Mouse (Mus musculus): ENCODE results near the gene Rab23. TPM values are rescaled to one million over a fixed set of nuclear protein-coding genes. Genes with fewer than 3 reads are reported as not detected.

Rab23 gene
- total RNA-seq (2021): 10 to 100 TPM in 1 of 2 experiments, 1 to 10 TPM in 1; 7.8 to 10.4 TPM
- long read RNA-seq, experiment 1, full-length matches to known transcripts: 5 of 6 reads
- long read RNA-seq, experiment 1, partial matches to known transcripts: 0 of 6 reads
- long read RNA-seq, experiment 1, other reads (novel, unspliced or antisense): 1 of 6 reads
- long read RNA-seq, experiment 2, full-length matches to known transcripts: 1 of 1 reads
- long read RNA-seq, experiment 2, partial matches to known transcripts: 0 of 1 reads
- long read RNA-seq, experiment 2, other reads (novel, unspliced or antisense): 0 of 1 reads

GRCm38 (mm10) chr1:33719733-33720225 lies at the start of gene Rab23:
Rab23 (plus strand) TSS chr1:33719887.
- peak; percentile 84 to 86 for DNase-seq

GRCm38 (mm10) chr1:33670164-33670616 lies 49.5 kb upstream of the Rab23 start:
- DNase-seq: peak; percentile 63 to 73

GRCm38 (mm10) chr1:33671441-33671840 lies 48.2 kb upstream of the Rab23 start:
- no peak for DNase-seq

- no peak for DNase-seq
These were observed 47.6 kb upstream of the Rab23 start for GRCm38 (mm10) chr1:33672083-33672482.

- DNase-seq: peak; percentile 27 to 42
These were observed 47.2 kb upstream of the Rab23 start for GRCm38 (mm10) chr1:33672514-33672913.

- DNase-seq: peak; percentile 50 to 66
These were observed 46.3 kb upstream of the Rab23 start for GRCm38 (mm10) chr1:33673158-33673960.

GRCm38 (mm10) chr1:33680435-33680834 lies 39.3 kb upstream of the Rab23 start:
- DNase-seq: no peak

- DNase-seq: no peak
These were observed 38.8 kb upstream of the Rab23 start for GRCm38 (mm10) chr1:33680890-33681289.

GRCm38 (mm10) chr1:33684459-33684858 lies 35.2 kb upstream of the Rab23 start:
- DNase-seq: peak; percentile 13 to 48

GRCm38 (mm10) chr1:33688810-33689209 lies 30.9 kb upstream of the Rab23 start:
- no peak for DNase-seq

GRCm38 (mm10) chr1:33689446-33690086 lies 30.1 kb upstream of the Rab23 start:
- DNase-seq: peak; percentile 26 to 44

- DNase-seq: no peak
These were observed 29.6 kb upstream of the Rab23 start for GRCm38 (mm10) chr1:33690087-33690448.

GRCm38 (mm10) chr1:33693893-33694292 lies 25.8 kb upstream of the Rab23 start:
- no peak for DNase-seq

GRCm38 (mm10) chr1:33696016-33696415 lies 23.7 kb upstream of the Rab23 start:
- DNase-seq: no peak

GRCm38 (mm10) chr1:33701244-33701643 lies 18.4 kb upstream of the Rab23 start:
- no peak for DNase-seq

- no peak for DNase-seq
These were observed 10.1 kb upstream of the Rab23 start for GRCm38 (mm10) chr1:33709615-33710014.

- DNase-seq: peak; percentile 22 to 29
These were observed 7.7 kb upstream of the Rab23 start for GRCm38 (mm10) chr1:33712026-33712425.

GRCm38 (mm10) chr1:33714796-33715195 lies 4.9 kb upstream of the Rab23 start:
- DNase-seq: no peak

GRCm38 (mm10) chr1:33717636-33718035 lies 2.1 kb upstream of the Rab23 start:
- no peak for DNase-seq

GRCm38 (mm10) chr1:33720231-33720630 lies 544 bp downstream of the Rab23 start:
- DNase-seq: peak; percentile 7 to 44

GRCm38 (mm10) chr1:33721020-33721419 lies 1.3 kb downstream of the Rab23 start:
- DNase-seq: no peak

- no peak for DNase-seq
These were observed 4.8 kb downstream of the Rab23 start for GRCm38 (mm10) chr1:33724516-33724915.

- DNase-seq: no peak
These were observed 5.4 kb downstream of the Rab23 start for GRCm38 (mm10) chr1:33725086-33725485.
